In the genomic region with DNA sequence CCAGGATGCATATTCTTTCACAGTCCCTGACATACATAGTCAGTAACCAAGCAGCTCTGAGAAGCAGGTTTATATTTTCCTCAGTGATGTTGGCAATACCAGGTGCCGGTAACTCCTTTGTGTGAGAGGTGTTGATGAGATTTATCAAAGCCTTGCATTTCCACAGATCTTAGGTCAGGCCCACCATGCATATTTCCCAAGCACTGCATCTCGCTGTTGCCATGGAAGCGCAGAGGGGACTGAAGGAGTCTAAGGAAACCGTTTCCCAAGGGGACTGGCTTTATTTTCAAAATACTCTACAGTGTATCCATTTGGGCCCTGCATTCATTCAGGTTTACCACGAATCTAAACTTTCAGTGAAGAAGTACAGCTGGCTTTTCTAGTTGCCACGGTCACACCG, we compare ENCODE assay signal across 16 mouse cellular contexts. TPM values are rescaled to one million over a fixed set of nuclear protein-coding genes. Genes with fewer than 3 reads are reported as not detected.
A peak's percentile ranks its signal among the peaks of the same experiment; 100 is the strongest.
DNase-seq lines count a peak whose midpoint lies in the region; ATAC-seq and TF ChIP-seq lines count a peak whose summit lies in the region.
"Had no signal": no experiment of that assay in that cellular context is flagged by ENCODE, and none has a peak within 500 bp of the region (broad histone marks: within the 10 kb centered on the region; RNA-seq: fewer than 3 reads in every experiment).

No protein-coding gene starts in this region.

- H3K27me3 ChIP-seq in hindbrain, embryonic 13.5 days: 0 out of 2 replicates have a peak, but pooled peaks cover 8% of the 10 kb centered on the region
- H3K27me3 ChIP-seq in midbrain, embryonic 13.5 days: no peaks in the 10 kb centered on the region
- no peaks in the 10 kb centered on the region for H3K27me3 ChIP-seq in stomach, postnatal 0 days (ENCODE audit: control insufficient read depth, insufficient read depth, low read length)
- H3K27me3 ChIP-seq: CH12.LX had no signal

- H3K4me2 ChIP-seq in hindbrain, embryonic 13.5 days: no peak overlapping the region
- no peak overlapping the region for H3K4me2 ChIP-seq in midbrain, embryonic 13.5 days (replicated peaks)
- H3K4me2 ChIP-seq in stomach, postnatal 0 days (replicated peaks; ENCODE audit: low read depth): no peak overlapping the region
- H3K4me2 ChIP-seq: embryonic facial prominence, embryonic 13.5 days had no signal

- H3K9ac ChIP-seq in hindbrain, embryonic 13.5 days: no peak overlapping the region
- no peak overlapping the region for H3K9ac ChIP-seq in midbrain, embryonic 13.5 days (replicated peaks)
- H3K9ac ChIP-seq in stomach, postnatal 0 days (ENCODE audit: low read length): no peak overlapping the region
- H3K9ac ChIP-seq: embryonic facial prominence, embryonic 13.5 days; liver, embryonic 14.5 days had no signal

- TF ChIP-seq EP300 in stomach, postnatal 0 days (optimal IDR thresholded peaks at IDR 0.05): no peak

- peak; percentile 28 for DNase-seq in brain, embryonic 18.5 days (ENCODE audit: low read depth, low spot score)
- DNase-seq in embryo, embryonic 11 days: peak; percentile 55
- no peak for DNase-seq in stomach, postnatal 0 days (ENCODE audit: low spot score)
- no peak for DNase-seq in layer of hippocampus, postnatal 36 days
- no peak for DNase-seq in adrenal gland, adult 18-20 months (ENCODE audit: low spot score in 2 of 2)
- DNase-seq: cerebellum, adult 9-10 months; kidney, adult 9 months; lung, postnatal 10 days; right cerebral cortex, postnatal 14 days; thymus, postnatal 14 days had no signal

- no peaks in the 10 kb centered on the region for H3K36me3 ChIP-seq in hindbrain, embryonic 13.5 days
- no peaks in the 10 kb centered on the region for H3K36me3 ChIP-seq in midbrain, embryonic 13.5 days
- peaks cover 3% of the 10 kb centered on the region; the same call in 1 of the 2 replicates for H3K36me3 ChIP-seq in stomach, postnatal 0 days (ENCODE audit: control insufficient read depth, insufficient read depth, low read length)
- H3K36me3 ChIP-seq: embryonic facial prominence, embryonic 13.5 days had no signal

- H3K9me3 ChIP-seq in hindbrain, embryonic 13.5 days: no peaks in the 10 kb centered on the region
- H3K9me3 ChIP-seq in midbrain, embryonic 13.5 days: no peaks in the 10 kb centered on the region
- no peaks in the 10 kb centered on the region for H3K9me3 ChIP-seq in stomach, postnatal 0 days (ENCODE audit: control insufficient read depth, low read length)
- H3K9me3 ChIP-seq: embryonic facial prominence, embryonic 13.5 days had no signal

- H3K27ac ChIP-seq in hindbrain, embryonic 13.5 days: peak overlapping the region; percentile 48
- H3K27ac ChIP-seq in midbrain, embryonic 13.5 days: peak overlapping the region; percentile 62
- H3K27ac ChIP-seq in stomach, postnatal 0 days (replicated peaks): no peak overlapping the region
- H3K27ac ChIP-seq: embryonic facial prominence, embryonic 13.5 days; liver, embryonic 14.5 days had no signal

- no peak overlapping the region for H3K4me3 ChIP-seq in hindbrain, embryonic 13.5 days
- no peak overlapping the region for H3K4me3 ChIP-seq in midbrain, embryonic 13.5 days (replicated peaks)
- H3K4me3 ChIP-seq in stomach, postnatal 0 days (ENCODE audit: low read depth, low read length): no peak overlapping the region
- H3K4me3 ChIP-seq: embryonic facial prominence, embryonic 13.5 days had no signal

- WGBS in hindbrain, embryonic 13.5 days: 26% methylated on average over 7 of the region's 7 CpGs
- 27% methylated on average over 7 of the region's 7 CpGs for WGBS in midbrain, embryonic 13.5 days
- WGBS in stomach, postnatal 0 days: 51% methylated on average over 7 of the region's 7 CpGs

- no peak for ATAC-seq in hindbrain, embryonic 13.5 days (ENCODE audit: low FRiP score)
- ATAC-seq in midbrain, embryonic 13.5 days: peak; percentile 65
- no peak for ATAC-seq in stomach, postnatal 0 days (ENCODE audit: low FRiP score, low TSS enrichment)

- H3K4me1 ChIP-seq in hindbrain, embryonic 13.5 days (replicated peaks): peaks cover 37% of the 10 kb centered on the region
- H3K4me1 ChIP-seq in midbrain, embryonic 13.5 days (replicated peaks): peaks cover 40% of the 10 kb centered on the region
- no peaks in the 10 kb centered on the region for H3K4me1 ChIP-seq in stomach, postnatal 0 days (replicated peaks; ENCODE audit: control insufficient read depth, insufficient read depth)

- no peak for TF ChIP-seq CTCF in stomach, postnatal 0 days (IDR thresholded peaks at IDR 0.05; ENCODE audit: low read depth)

RNA-seq across cellular contexts. Expression of a gene that starts 59.6 kb away (rescaled TPM):
- not detected in 2 replicates for polyA plus RNA-seq in hindbrain, embryonic 13.5 days (2015; fragmentation: Nextera tagmentation; extraction: Ambion mirVana)
- 0.05 TPM in 1 of 2 replicates, not detected in the other for polyA plus RNA-seq in midbrain, embryonic 13.5 days (2015; fragmentation: Nextera tagmentation; extraction: Ambion mirVana)
- polyA plus RNA-seq in stomach, postnatal 0 days (2015; fragmentation: Nextera tagmentation; extraction: Ambion mirVana): 12.0 and 12.5 TPM in 2 replicates
- total RNA-seq in layer of hippocampus, postnatal 36 days (2021): not detected
- total RNA-seq in adrenal gland, adult 18-20 months (2021): under 1 TPM in 1 of 2 experiments, not detected in 1; 0.19 TPM
- polyA plus RNA-seq: liver, embryonic 14.5 days; stomach, embryonic 14.5 days had no signal

Comparison
In these comparisons a context has a peak if more than half of its experiments do, and no peak if none do; other contexts are left out.
1. DNase-seq: peak in brain, embryonic 18.5 days (single experiment) and embryo, embryonic 11 days (single experiment); none in stomach, postnatal 0 days (single experiment), layer of hippocampus, postnatal 36 days (0 of 2) and adrenal gland, adult 18-20 months (0 of 2).
2. RNA of a gene that starts 59.6 kb away (polyA plus RNA-seq): 12.0 to 12.5 TPM in stomach, postnatal 0 days; 0.05 TPM in midbrain, embryonic 13.5 days and not detected in hindbrain, embryonic 13.5 days; every median in the first group is over 10 times any median in the second.